Mouse (Mus musculus) c-Kit-negative CD71-positive TER-119-positive erythroid progenitor cells, embryonic 14.5 days (primary cell): ENCODE measurements around the gene Anapc7.
"Not testable (repeated sequence)": the region's sequence is repeated elsewhere in the genome, so short reads cannot be mapped to it uniquely, and the experiment has no call there.

Source experiments
- DNase-seq: peaks from one replicate; pipeline ENCODE4 v3.0.0-alpha.2; 2013; ENCODE audit warnings: low read depth, low spot score

Gene Anapc7

DNA sequence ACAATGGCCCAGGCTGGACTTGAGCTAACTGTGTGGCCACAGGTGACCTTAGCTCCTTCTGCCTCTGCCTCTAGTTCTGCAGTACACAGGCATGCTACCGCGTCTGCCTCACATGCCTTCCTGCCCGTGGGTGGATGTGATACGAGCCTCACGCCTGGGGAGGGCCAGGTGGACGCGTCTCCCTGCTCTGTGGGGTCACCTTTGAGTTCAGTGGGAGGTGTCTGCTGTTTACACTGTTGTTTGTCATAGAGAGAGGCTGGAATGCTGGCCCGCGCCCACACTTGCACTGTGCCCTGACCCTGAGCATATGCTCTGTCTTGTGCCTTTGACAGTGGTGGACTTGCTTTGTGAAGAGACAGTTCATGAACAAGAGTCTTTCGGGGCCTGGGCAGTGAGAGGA lies 16.0 kb upstream of the Anapc7 start:
- no peak for DNase-seq

GRCm38 (mm10) chr5:122409692-122410645 lies 11.5 kb upstream of the Anapc7 start:
- DNase-seq: no peak

- DNase-seq: no peak
These were observed 9.6 kb upstream of the Anapc7 start for GRCm38 (mm10) chr5:122411892-122412291.

- DNase-seq: no peak
These were observed 8.7 kb upstream of the Anapc7 start for GRCm38 (mm10) chr5:122412826-122413225.

DNA sequence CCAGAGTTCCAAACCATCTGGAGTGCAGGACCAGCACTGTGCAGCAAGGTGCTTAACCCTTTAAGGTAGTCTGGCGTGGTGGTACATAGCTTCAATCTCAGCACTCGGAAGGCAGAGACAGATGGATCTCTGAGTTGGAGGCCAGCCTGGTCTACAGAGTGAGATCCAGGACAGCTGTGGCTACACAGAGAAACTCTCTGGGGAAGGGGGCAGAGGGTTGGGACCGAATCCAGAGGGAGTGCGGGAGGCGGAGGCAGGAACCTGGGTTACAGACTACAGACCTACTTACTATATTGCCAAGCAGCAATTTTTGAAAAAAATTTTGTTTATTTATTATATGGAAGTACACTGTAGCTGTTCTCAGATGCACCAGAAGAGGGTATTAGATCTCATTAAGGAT lies 7.1 kb upstream of the Anapc7 start:
- no peak for DNase-seq

- DNase-seq: no peak
These were observed 6.0 kb upstream of the Anapc7 start for GRCm38 (mm10) chr5:122415465-122415864.

- DNase-seq: not testable (repeated sequence)
These were observed 817 bp upstream of the Anapc7 start for GRCm38 (mm10) chr5:122420676-122421075.

DNA sequence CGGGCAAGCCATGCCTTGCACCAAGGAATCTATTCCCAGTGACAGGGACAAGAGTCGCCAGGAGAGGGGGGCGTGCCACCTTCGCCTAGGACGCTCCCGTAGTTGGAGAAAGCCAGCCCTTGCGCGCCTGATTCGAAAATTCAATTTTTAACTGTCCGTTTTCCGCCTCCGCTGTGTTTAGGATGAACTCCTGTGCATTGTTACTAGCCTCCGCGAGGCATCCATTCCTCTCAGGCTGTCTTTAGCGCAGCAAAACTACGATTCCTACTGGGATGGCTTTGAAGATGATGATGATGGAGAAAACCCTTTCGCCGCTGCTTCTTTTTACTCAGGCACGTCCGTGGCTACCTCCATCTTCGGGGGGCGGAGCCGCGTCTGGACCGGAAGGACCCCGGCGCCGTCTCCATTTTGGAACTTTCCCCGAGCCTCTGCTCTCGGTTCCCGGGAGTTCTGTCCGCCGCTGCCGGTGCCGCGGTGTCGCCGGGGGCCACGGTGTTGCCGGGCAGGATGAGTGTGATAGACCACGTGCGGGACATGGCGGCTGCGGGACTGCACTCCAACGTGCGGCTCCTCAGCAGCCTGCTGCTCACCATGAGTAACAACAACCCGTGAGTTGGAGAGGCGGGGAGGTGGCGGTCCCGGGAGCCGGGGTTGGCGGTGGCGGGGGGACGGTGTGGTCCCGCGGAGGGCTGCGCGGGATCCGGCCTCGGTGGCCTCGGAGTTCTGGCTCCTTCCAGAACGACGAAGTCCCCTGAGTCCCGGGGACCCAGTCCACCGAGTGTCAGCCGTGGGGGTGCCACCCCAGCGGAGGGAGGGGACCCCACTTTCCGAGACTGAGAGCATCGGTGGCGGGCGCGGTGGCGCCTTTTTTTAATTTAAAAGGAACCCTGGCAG lies 825 bp downstream of the Anapc7 start:
- peak; percentile 86 for DNase-seq

DNA sequence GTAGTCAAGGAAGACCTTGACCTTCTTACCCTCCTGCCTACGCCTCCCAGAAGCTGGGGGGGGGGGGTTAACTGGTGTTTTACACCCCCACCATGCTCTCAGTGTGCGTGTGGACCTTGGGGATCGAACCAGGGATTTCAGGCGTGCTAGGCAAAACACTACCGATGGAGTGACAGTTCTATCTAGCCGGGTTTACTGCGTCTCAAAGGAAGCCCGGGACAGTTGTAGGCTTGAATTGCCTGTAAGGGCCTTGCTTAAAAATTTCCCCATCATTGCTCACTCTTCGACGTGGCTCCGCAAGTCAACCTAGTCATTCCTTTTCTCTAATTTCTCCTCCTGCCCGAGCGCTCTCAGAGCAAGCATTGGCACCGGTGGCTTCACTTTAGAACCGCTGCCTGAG lies 1.6 kb downstream of the Anapc7 start:
- DNase-seq: no peak

- no peak for DNase-seq
These were observed 4.1 kb downstream of the Anapc7 start for GRCm38 (mm10) chr5:122425550-122425949.

GRCm38 (mm10) chr5:122430036-122430775 lies 8.7 kb downstream of the Anapc7 start:
- no peak for DNase-seq

GRCm38 (mm10) chr5:122431221-122431620 lies 9.7 kb downstream of the Anapc7 start:
- DNase-seq: no peak

DNA sequence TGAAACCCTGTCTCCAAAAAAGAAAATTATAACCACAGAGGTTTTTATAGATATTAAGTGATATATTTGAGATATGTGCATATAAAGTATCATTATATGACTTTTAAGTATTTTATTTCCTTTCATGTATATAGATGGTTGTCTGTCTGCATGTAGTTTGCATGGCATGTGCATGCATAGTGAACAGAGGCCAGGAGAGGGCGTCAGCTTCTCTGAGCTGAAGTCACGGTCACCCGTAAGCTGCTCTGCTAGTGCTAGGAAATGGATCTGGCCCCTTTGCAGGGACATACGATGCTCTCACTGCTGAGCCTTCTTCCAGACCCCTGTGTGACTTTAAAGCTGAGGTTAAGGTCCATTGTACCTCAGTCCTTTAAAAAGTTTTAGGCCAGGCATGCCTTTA lies 13.0 kb downstream of the Anapc7 start:
- no peak for DNase-seq

GRCm38 (mm10) chr5:122439400-122440094 lies 18.1 kb downstream of the Anapc7 start:
- no peak for DNase-seq

GRCm38 (mm10) chr5:122440095-122440630 lies 18.7 kb downstream of the Anapc7 start:
- no peak for DNase-seq

- no peak for DNase-seq
These were observed 23.0 kb downstream of the Anapc7 start for GRCm38 (mm10) chr5:122444492-122444891.

DNA sequence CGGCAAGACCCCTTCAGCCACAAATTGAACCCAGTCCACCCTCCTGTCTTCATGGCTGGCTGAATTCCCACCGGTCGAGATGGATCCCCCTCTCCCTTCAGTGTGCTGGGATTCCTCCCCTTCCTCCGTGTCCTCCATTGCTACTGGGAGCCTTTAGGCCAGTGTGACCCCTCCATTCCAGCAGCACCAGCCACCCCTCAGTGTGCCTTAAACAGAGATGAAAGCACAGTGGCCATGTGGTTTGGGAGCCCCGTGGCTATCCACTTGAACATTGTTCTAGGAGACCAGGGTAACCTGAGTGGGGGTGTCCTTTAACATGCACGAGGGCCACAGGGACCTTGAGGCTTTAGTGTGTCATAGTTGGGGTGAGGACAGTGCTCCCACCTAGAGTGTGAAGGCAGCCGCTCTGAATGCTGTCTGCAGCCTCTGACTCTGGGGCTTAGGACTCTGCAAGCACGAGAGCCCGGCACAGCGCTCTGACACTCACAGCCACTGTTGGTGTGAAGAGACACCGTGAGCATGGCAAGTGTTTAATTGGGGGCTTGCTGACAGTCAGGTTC lies 23.6 kb downstream of the Anapc7 start:
- DNase-seq: no peak

DNA sequence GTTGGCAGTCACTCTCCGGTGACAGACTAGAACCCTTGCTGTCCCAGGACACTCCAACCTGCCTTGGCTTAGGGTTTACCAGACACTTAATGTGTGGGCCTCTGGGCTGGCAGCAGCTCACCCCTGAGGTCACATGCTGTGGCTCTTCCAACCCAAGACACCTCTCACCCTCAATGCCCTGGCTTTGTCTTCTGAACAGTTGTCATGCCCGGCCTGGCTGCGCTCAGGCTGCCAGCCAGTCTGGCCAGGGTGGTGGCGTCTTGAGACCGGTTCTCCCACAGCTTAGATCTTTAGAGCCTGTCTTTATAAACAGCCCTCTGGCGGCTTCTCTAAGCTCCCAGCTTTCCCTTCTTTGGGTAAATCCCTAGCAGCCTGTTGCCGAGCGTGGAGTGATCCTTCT lies 26.4 kb downstream of the Anapc7 start:
- no peak for DNase-seq

DNA sequence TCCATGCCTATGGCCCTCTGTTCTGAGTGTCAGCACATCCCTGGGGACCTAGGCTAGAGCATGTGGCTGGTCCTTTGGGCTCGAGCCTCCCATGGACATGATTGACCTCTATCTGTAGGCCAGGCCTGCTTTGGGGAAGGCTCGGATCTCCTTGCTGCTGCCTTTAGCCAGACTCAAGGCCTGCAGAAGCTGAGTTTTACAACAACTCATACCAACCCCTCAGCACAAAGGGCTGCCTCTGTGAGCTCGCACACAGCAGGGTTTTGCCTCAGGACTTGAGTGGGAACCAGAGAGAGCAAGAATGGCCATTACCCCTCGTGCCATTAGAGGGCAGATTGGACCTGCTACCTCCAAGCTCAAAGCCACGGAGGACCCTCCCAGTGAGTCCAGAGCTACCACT lies 27.4 kb downstream of the Anapc7 start:
- DNase-seq: no peak

DNA sequence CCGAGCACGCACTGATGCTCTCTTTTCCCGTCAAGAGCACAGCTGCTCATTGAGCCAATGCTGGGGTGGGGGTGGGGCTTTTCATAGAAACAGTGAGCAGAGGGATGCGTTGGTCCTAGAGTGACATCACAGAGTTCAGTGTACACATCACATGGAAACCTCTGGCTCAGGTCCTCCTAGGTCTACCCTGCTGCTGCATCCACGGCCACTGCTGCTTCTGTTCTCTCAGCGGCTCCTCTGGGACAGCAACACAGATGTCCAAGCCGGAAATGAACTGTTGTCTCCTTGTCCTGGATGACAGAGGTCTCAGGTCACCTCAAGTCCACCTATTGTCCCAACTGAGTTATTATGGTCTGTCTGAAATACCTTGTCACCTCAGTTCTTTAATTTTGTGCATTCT lies 28.5 kb downstream of the Anapc7 start:
- no peak for DNase-seq

GRCm38 (mm10) chr5:122450913-122451317 lies 29.4 kb downstream of the Anapc7 start:
- no peak for DNase-seq
